8 mouse cellular contexts compared by ENCODE assay signal in genomic region chr3:129203761-129204440, GRCm38 (mm10). TPM values are rescaled to one million over a fixed set of nuclear protein-coding genes. Genes with fewer than 3 reads are reported as not detected.
DNase-seq lines count a peak whose midpoint lies in the region; ATAC-seq and TF ChIP-seq lines count a peak whose summit lies in the region.

No protein-coding gene starts in this region.

- peak; percentile 41 for ATAC-seq in lung, embryonic 14.5 days (ENCODE audit: insufficient read depth)
- ATAC-seq in forebrain, embryonic 11.5 days (replicated peaks; ENCODE audit: low FRiP score), result peak; percentile 25
- peak; percentile 22; the same call in 1 of the 2 replicates for ATAC-seq in limb, embryonic 13.5 days (ENCODE audit: low FRiP score, low read depth)
- 0 out of 2 replicates have a peak, but pooled peaks have one; percentile 2 for ATAC-seq in stomach, embryonic 14.5 days (ENCODE audit: insufficient number of reproducible peaks, insufficient read depth, low FRiP score, low read depth)

- 3% methylated on average over 33 of the region's 35 CpGs for WGBS in lung, embryonic 14.5 days
- WGBS in lung, adult 2 months, result 5% methylated on average over 35 of the region's 35 CpGs
- WGBS in forebrain, embryonic 11.5 days, result under 1% methylated on average over 35 of the region's 35 CpGs
- under 1% methylated on average over 35 of the region's 35 CpGs for whole genome bisulfite sequencing in limb, embryonic 13.5 days
- 8% methylated on average over 35 of the region's 35 CpGs for WGBS in stomach, embryonic 14.5 days

- H3K27me3 ChIP-seq in lung, embryonic 14.5 days (ENCODE audit: insufficient read depth, low read length), result peaks cover 95% of the 10 kb centered on the region
- peaks cover 90% of the 10 kb centered on the region for H3K27me3 ChIP-seq in forebrain, embryonic 11.5 days (ENCODE audit: control insufficient read depth, insufficient read depth, low read length)
- peaks cover 95% of the 10 kb centered on the region for H3K27me3 ChIP-seq in limb, embryonic 13.5 days
- peaks cover 47% of the 10 kb centered on the region for H3K27me3 ChIP-seq in stomach, embryonic 14.5 days (ENCODE audit: control insufficient read depth, insufficient read depth, low read length)

- DNase-seq in lung, embryonic 14.5 days, result peak; percentile 22
- no peak for DNase-seq in lung, adult 2 months
- peak; percentile 75 for DNase-seq in forebrain, embryonic 11.5 days (ENCODE audit: low spot score)
- DNase-seq in urinary bladder, postnatal 4 days (ENCODE audit: low spot score in 2 of 2), result no peak
- no peak for DNase-seq in urinary bladder, adult 2 months (ENCODE audit: low spot score)
- no peak for DNase-seq in thymus, postnatal 14 days

- H3K4me2 ChIP-seq in lung, embryonic 14.5 days, result peak overlapping the region; percentile 83
- H3K4me2 ChIP-seq in forebrain, embryonic 11.5 days (ENCODE audit: low read depth, low read length, severe bottlenecking), result peak overlapping the region; percentile 66
- H3K4me2 ChIP-seq in limb, embryonic 13.5 days (replicated peaks), result peak overlapping the region; percentile 81
- peak overlapping the region; percentile 78 for H3K4me2 ChIP-seq in stomach, embryonic 14.5 days (replicated peaks; ENCODE audit: low read depth, low read length)

- peak overlapping the region; percentile 38 for H3K4me3 ChIP-seq in lung, embryonic 14.5 days (ENCODE audit: low read depth, low read length)
- no peak overlapping the region for H3K4me3 ChIP-seq in lung, adult 2 months (replicated peaks; ENCODE audit: extremely low read depth, low read depth, low read length)
- H3K4me3 ChIP-seq in forebrain, embryonic 11.5 days (ENCODE audit: low read depth, low read length), result peak overlapping the region; percentile 26
- peak overlapping the region; percentile 45 for H3K4me3 ChIP-seq in limb, embryonic 13.5 days
- H3K4me3 ChIP-seq in stomach, embryonic 14.5 days (ENCODE audit: low read depth, low read length), result peak overlapping the region; percentile 41

- H3K27ac ChIP-seq in lung, embryonic 14.5 days (ENCODE audit: low read depth), result no peak overlapping the region
- no peak overlapping the region for H3K27ac ChIP-seq in forebrain, embryonic 11.5 days (ENCODE audit: low read depth, low read length)
- H3K27ac ChIP-seq in limb, embryonic 13.5 days, result no peak overlapping the region
- H3K27ac ChIP-seq in stomach, embryonic 14.5 days (ENCODE audit: low read length), result no peak overlapping the region

- no peaks in the 10 kb centered on the region for H3K36me3 ChIP-seq in lung, embryonic 14.5 days (ENCODE audit: insufficient read depth)
- no peaks in the 10 kb centered on the region for H3K36me3 ChIP-seq in forebrain, embryonic 11.5 days (ENCODE audit: control insufficient read depth, insufficient read depth, low read length)
- no peaks in the 10 kb centered on the region for H3K36me3 ChIP-seq in limb, embryonic 13.5 days
- no peaks in the 10 kb centered on the region for H3K36me3 ChIP-seq in stomach, embryonic 14.5 days (ENCODE audit: control insufficient read depth, insufficient read depth, low read length)

- no peak for TF ChIP-seq CTCF in lung, embryonic 14.5 days (IDR thresholded peaks at IDR 0.05; ENCODE audit: low read depth)
- TF ChIP-seq CTCF in lung, adult 2 months (IDR thresholded peaks at IDR 0.05; ENCODE audit: insufficient read depth, low read length), result no peak

- H3K9me3 ChIP-seq in lung, embryonic 14.5 days (ENCODE audit: low read depth, low read length), result no peaks in the 10 kb centered on the region
- no peaks in the 10 kb centered on the region for H3K9me3 ChIP-seq in forebrain, embryonic 11.5 days (ENCODE audit: control insufficient read depth, low read length)
- no peaks in the 10 kb centered on the region for H3K9me3 ChIP-seq in limb, embryonic 13.5 days
- no peaks in the 10 kb centered on the region for H3K9me3 ChIP-seq in stomach, embryonic 14.5 days (ENCODE audit: control insufficient read depth, low read depth, low read length)

- no peak for TF ChIP-seq POLR2A in lung, adult 2 months (IDR thresholded peaks at IDR 0.05; ENCODE audit: borderline replicate concordance, extremely low read depth, low read depth, low read length)

- no peaks in the 10 kb centered on the region for H3K4me1 ChIP-seq in lung, embryonic 14.5 days (ENCODE audit: insufficient read depth)
- H3K4me1 ChIP-seq in lung, adult 2 months (ENCODE audit: control insufficient read depth, insufficient read depth, low read length), result no peaks in the 10 kb centered on the region
- H3K4me1 ChIP-seq in forebrain, embryonic 11.5 days (replicated peaks; ENCODE audit: control insufficient read depth, insufficient read depth, low read length), result peaks cover 10% of the 10 kb centered on the region
- peaks cover 44% of the 10 kb centered on the region for H3K4me1 ChIP-seq in limb, embryonic 13.5 days
- H3K4me1 ChIP-seq in stomach, embryonic 14.5 days (ENCODE audit: control insufficient read depth, insufficient read depth, low read length), result peaks cover 9% of the 10 kb centered on the region

- H3K9ac ChIP-seq in lung, embryonic 14.5 days, result no peak overlapping the region
- peak overlapping the region; percentile 1; the same call in 1 of the 2 replicates for H3K9ac ChIP-seq in forebrain, embryonic 11.5 days (ENCODE audit: low read length)
- H3K9ac ChIP-seq in limb, embryonic 13.5 days, result peak overlapping the region; percentile 50
- peak overlapping the region; percentile 21; the same call in 1 of the 2 replicates for H3K9ac ChIP-seq in stomach, embryonic 14.5 days (replicated peaks; ENCODE audit: low read depth, low read length)

RNA-seq across cellular contexts. Expression of gene Pitx2, which starts 4.2 kb away (rescaled TPM):
- polyA plus RNA-seq in lung, embryonic 14.5 days (2014; fragmentation: Nextera tagmentation; extraction: Ambion mirVana), result 0.87 and 5.1 TPM in 2 replicates
- 0.96 and 2.1 TPM in 2 replicates for polyA plus RNA-seq in lung, adult 2 months (2012; rRNA removed)
- polyA plus RNA-seq in forebrain, embryonic 11.5 days (2014; fragmentation: Nextera tagmentation; extraction: Ambion mirVana), result 9.2 and 11.9 TPM in 2 replicates
- polyA plus RNA-seq in limb, embryonic 13.5 days (2015; fragmentation: Nextera tagmentation; extraction: Ambion mirVana), result 21.2 and 26.3 TPM in 2 replicates
- polyA plus RNA-seq in stomach, embryonic 14.5 days (2014; fragmentation: Nextera tagmentation; extraction: Ambion mirVana), result 24.2 and 24.7 TPM in 2 replicates
- 60.8 and 75.0 TPM in 2 replicates for polyA plus RNA-seq in urinary bladder, adult 2 months (2012; rRNA removed)

Comparison
In these comparisons a context has a peak if more than half of its experiments do, and no peak if none do; other contexts are left out.
1. DNase-seq: peak in lung, embryonic 14.5 days (single experiment) and forebrain, embryonic 11.5 days (single experiment); none in lung, adult 2 months (single experiment), urinary bladder, postnatal 4 days (0 of 2), urinary bladder, adult 2 months (single experiment) and thymus, postnatal 14 days (single experiment).
2. Peak in every context shown above with its lines, with median percentiles within 50 percentile points of each other: ATAC-seq and H3K4me2 ChIP-seq.